Mouse (Mus musculus): Measurements from ENCODE around the gene Was.

GRCm38 (mm10) chrX:8132017-8132976 lies 42.0 kb upstream of the Was start, which contains the start of gene Wdr13:
- TF ChIP-seq CTCF (IDR thresholded peaks at IDR 0.05; ENCODE audit: borderline replicate concordance, insufficient read depth, low read length) (no peak), POLR2A (IDR thresholded peaks at IDR 0.05; ENCODE audit: low read depth, low read length) (peak; percentile 76)
